Mouse (Mus musculus) gastrocnemius, adult 2 months (tissue): Measurements from ENCODE around the gene Naga. TPM values are rescaled to one million over a fixed set of nuclear protein-coding genes. Genes with fewer than 3 reads are reported as not detected.
A peak's percentile ranks its signal among the peaks of the same experiment; 100 is the strongest.

Experiments
- DNase-seq: peaks from one replicate; pipeline ENCODE4 v3.0.0; 2022
- H3K27ac ChIP-seq: fragments of 200-600 bp; 2 replicates; pipeline ENCODE4 v1.8.1; 2022; ENCODE audit warnings: mild to moderate bottlenecking
- H3K4me3 ChIP-seq: fragments of 200-600 bp; 2 replicates; pipeline ENCODE4 v1.8.1; 2022; ENCODE audit warnings: mild to moderate bottlenecking, moderate library complexity
- CTCF ChIP-seq: fragments of 200-600 bp; IDR thresholded peaks from 2 replicates; pipeline ENCODE4 v1.8.1; 2022; ENCODE audit warnings: antibody characterized with exemption, mild to moderate bottlenecking, moderate library complexity
- intact Hi-C: fragments of 180-260 bp; cut with DNase I; formaldehyde crosslinking; loops from one replicate; pipeline ENCODE4 v1.15.1; 2025
- total RNA-seq, 2 experiments: library from RNA; stranded (reverse); gene quantifications; 2 replicates each; pipeline ENCODE4 v1.2.3; 2021

Naga gene
- total RNA-seq, 2 experiments from 2014 or later = 10.5 to 10.9 TPM

- DNase-seq = no peak
- peak overlapping the region; percentile 86 for H3K27ac ChIP-seq
- TF ChIP-seq CTCF = no peak
- peak overlapping the region; percentile 74 for H3K4me3 ChIP-seq
- intact Hi-C loops = loop anchor here (5.0 to 10.0 kb wide), 3 partner anchors 195 to 487 kb away; partner anchors contain the start of genes Mei1, Srebf2 and Tob2
Observed at GRCm38 (mm10) chr15:82341675-82342542, 3.2 kb upstream of the Naga start.

GRCm38 (mm10) chr15:82341036-82341501, 2.3 kb upstream of the Naga start:
- intact Hi-C loops = loop anchor here (5.0 to 10.0 kb wide), 3 partner anchors 194 to 486 kb away; partner anchors contain the start of genes Mei1, Srebf2 and Tob2
- DNase-seq = peak; percentile 81
- Histone ChIP-seq H3K4me3 (peak overlapping the region; percentile 74), H3K27ac (peak overlapping the region; percentile 86)
- no peak for TF ChIP-seq CTCF

GRCm38 (mm10) chr15:82340414-82341035, 1.8 kb upstream of the Naga start:
- TF ChIP-seq CTCF = no peak
- Histone ChIP-seq H3K27ac (peak overlapping the region; percentile 86), H3K4me3 (peak overlapping the region; percentile 74)
- no peak for DNase-seq
- intact Hi-C loops = loop anchor here (5.0 to 10.0 kb wide), 3 partner anchors 193 to 486 kb away; partner anchors contain the start of genes Mei1, Srebf2 and Tob2

- no peak for TF ChIP-seq CTCF
- Histone ChIP-seq H3K4me3 (no peak overlapping the region), H3K27ac (peak overlapping the region; percentile 94; the same call in 1 of the 2 replicates)
- DNase-seq = no peak
- intact Hi-C loops = loop anchor here (5.0 to 10.0 kb wide), 4 partner anchors 78 to 485 kb away; partner anchors contain the start of genes Mei1, Srebf2 and Tob2
Observed at GRCm38 (mm10) chr15:82339634-82340254, 1.0 kb upstream of the Naga start.

- H3K27ac ChIP-seq = peak overlapping the region; percentile 94
- no peak for TF ChIP-seq CTCF
- DNase-seq = no peak
- peak overlapping the region; percentile 87 for H3K4me3 ChIP-seq
- intact Hi-C loops = loop anchor here (5.0 kb wide), 1 partner anchor 78 kb away; no protein-coding TSS in a partner anchor
Observed at GRCm38 (mm10) chr15:82339150-82339549, 425 bp upstream of the Naga start.

GRCm38 (mm10) chr15:82337875-82338274, 850 bp downstream of the Naga start:
- intact Hi-C loops = loop anchor here (5.0 kb wide), 1 partner anchor 79 kb away; no protein-coding TSS in a partner anchor
- no peak for TF ChIP-seq CTCF
- DNase-seq = no peak
- peak overlapping the region; percentile 87 for H3K4me3 ChIP-seq
- peak overlapping the region; percentile 94 for H3K27ac ChIP-seq

GRCm38 (mm10) chr15:82336629-82337028, 2.1 kb downstream of the Naga start:
- intact Hi-C loops = loop anchor here (5.0 kb wide), 1 partner anchor 81 kb away; no protein-coding TSS in a partner anchor
- no peak for TF ChIP-seq CTCF
- DNase-seq = no peak
- Histone ChIP-seq H3K4me3 (no peak overlapping the region), H3K27ac (no peak overlapping the region)

- Histone ChIP-seq H3K4me3 (no peak overlapping the region), H3K27ac (no peak overlapping the region)
- intact Hi-C loops = loop anchor here (5.0 kb wide), 1 partner anchor 82 kb away; no protein-coding TSS in a partner anchor
- no peak for DNase-seq
- no peak for TF ChIP-seq CTCF
Observed at GRCm38 (mm10) chr15:82335194-82335593, 3.5 kb downstream of the Naga start.

- intact Hi-C loops = no loop called here
- no peak for DNase-seq
- TF ChIP-seq CTCF = no peak
- Histone ChIP-seq H3K27ac (no peak overlapping the region), H3K4me3 (no peak overlapping the region)
Observed at GRCm38 (mm10) chr15:82325382-82325781, 13.3 kb downstream of the Naga start.

GRCm38 (mm10) chr15:82322195-82322594, 16.5 kb downstream of the Naga start:
- Histone ChIP-seq H3K27ac (no peak overlapping the region), H3K4me3 (no peak overlapping the region)
- intact Hi-C loops = no loop called here
- TF ChIP-seq CTCF = no peak
- DNase-seq = no peak

- H3K4me3 ChIP-seq = no peak overlapping the region
- intact Hi-C loops = no loop called here
- H3K27ac ChIP-seq = no peak overlapping the region
- DNase-seq = no peak
- TF ChIP-seq CTCF = no peak
Observed at GRCm38 (mm10) chr15:82319613-82320012, 19.1 kb downstream of the Naga start.

- Histone ChIP-seq H3K27ac (no peak overlapping the region), H3K4me3 (no peak overlapping the region)
- no peak for TF ChIP-seq CTCF
- DNase-seq = no peak
- intact Hi-C loops = no loop called here
Observed at GRCm38 (mm10) chr15:82317839-82318238, 20.9 kb downstream of the Naga start.
